Mouse (Mus musculus) limb, embryonic 11.5 days (tissue): Measurements from ENCODE around the gene Klk11. TPM values are rescaled to one million over a fixed set of nuclear protein-coding genes. Genes with fewer than 3 reads are reported as not detected.

Experiments
- ATAC-seq: fragments of 200-750 bp; cut with Nextera tagmentation; 2 replicates; pipeline ENCODE4 v1.8.0; 2017; ENCODE audit warnings: low read depth; ENCODE audit not compliant: insufficient number of reproducible peaks, low FRiP score, low TSS enrichment
- DNase-seq: peaks from one replicate; pipeline ENCODE4 v3.0.0-alpha.2; 2015; ENCODE audit warnings: low spot score
- H3K27ac ChIP-seq: fragments of 300-500 bp; sonication (generic); replicated peaks from 2 replicates; pipeline ENCODE4 v1.5.1; 2014; ENCODE audit warnings: low read depth, mild to moderate bottlenecking, low read length
- H3K27me3 ChIP-seq: fragments of 300-500 bp; sonication (generic); 2 replicates; pipeline ENCODE4 v1.6.1; 2014; ENCODE audit warnings: mild to moderate bottlenecking, low read length, mixed read lengths; ENCODE audit not compliant: control insufficient read depth, insufficient read depth
- H3K36me3 ChIP-seq: fragments of 300-500 bp; sonication (generic); 2 replicates; pipeline ENCODE4 v1.6.1; 2014; ENCODE audit warnings: mild to moderate bottlenecking, low read length, moderate library complexity, mixed read lengths; ENCODE audit not compliant: control insufficient read depth, insufficient read depth
- H3K4me1 ChIP-seq: fragments of 300-500 bp; sonication (generic); 2 replicates; pipeline ENCODE4 v1.6.1; 2014; ENCODE audit warnings: low read length, mixed read lengths; ENCODE audit not compliant: control insufficient read depth, insufficient read depth
- H3K4me2 ChIP-seq: fragments of 300-500 bp; sonication (generic); 2 replicates; pipeline ENCODE4 v1.6.1; 2014; ENCODE audit warnings: low read depth, mild to moderate bottlenecking, moderate library complexity; ENCODE audit not compliant: severe bottlenecking
- H3K4me3 ChIP-seq: fragments of 300-500 bp; sonication (generic); 2 replicates; pipeline ENCODE4 v1.5.1; 2014; ENCODE audit warnings: low read depth, low read length
- H3K9ac ChIP-seq: fragments of 300-500 bp; sonication (generic); 2 replicates; pipeline ENCODE4 v1.6.1; 2014; ENCODE audit warnings: mild to moderate bottlenecking, low read length
- H3K9me3 ChIP-seq: fragments of 300-500 bp; sonication (generic); 2 replicates; pipeline ENCODE4 v1.6.1; 2016; ENCODE audit warnings: low read length; ENCODE audit not compliant: control insufficient read depth
- WGBS: fragments of 180-500 bp; shearing (Covaris S2); extraction: QIAGEN DNeasy Blood & Tissue Kit; methylation state at CpG from one replicate; pipeline ENCODE4 v1.1.7; 2014; 5-methylcytosine and 5-hydroxymethylcytosine counted together
- polyA plus RNA-seq: library from polyadenylated mRNA; unstranded; fragments of >200 nt; fragmentation: Nextera tagmentation; extraction: Ambion mirVana; gene quantifications from 2 replicates; pipeline ENCODE4 v1.2.1, GENCODE M21; 2014

Klk11 gene
- polyA plus RNA-seq, 1 experiment from 2014 or later: not detected

- H3K4me3 ChIP-seq: no peak overlapping the region
- no peak overlapping the region for H3K27ac ChIP-seq
- no peak overlapping the region for H3K9ac ChIP-seq
- 70% methylated on average over 7 of the region's 7 CpGs for WGBS
- H3K27me3 ChIP-seq: peaks cover 16% of the 10 kb centered on the region
- no peaks in the 10 kb centered on the region for H3K4me1 ChIP-seq
- DNase-seq: no peak
- H3K9me3 ChIP-seq: no peaks in the 10 kb centered on the region
- no peak for ATAC-seq
- no peak overlapping the region for H3K4me2 ChIP-seq
- no peaks in the 10 kb centered on the region for H3K36me3 ChIP-seq
Observed at GRCm38 (mm10) chr7:43799876-43800275, 25.5 kb downstream of the Klk11 start.

GRCm38 (mm10) chr7:43810994-43811393 lies 36.6 kb downstream of the Klk11 start, which contains the start of gene Klk7:
Gene Klk7, plus strand, starts transcription at chr7:43811294.
- Histone ChIP-seq H3K9me3 (no peaks in the 10 kb centered on the region), H3K36me3 (no peaks in the 10 kb centered on the region), H3K27me3 (no peaks in the 10 kb centered on the region), H3K4me2 (no peak within 1 kb of the TSS), H3K4me1 (no peaks in the 10 kb centered on the region), H3K9ac (no peak within 1 kb of the TSS), H3K4me3 (no peak within 1 kb of the TSS), H3K27ac (no peak within 1 kb of the TSS)
- WGBS: 35% methylated on average over 5 of the region's 5 CpGs
- no peak for ATAC-seq
- no peak for DNase-seq

- Histone ChIP-seq H3K27ac (no peak overlapping the region), H3K4me2 (no peak overlapping the region), H3K27me3 (no peaks in the 10 kb centered on the region), H3K9me3 (no peaks in the 10 kb centered on the region), H3K9ac (no peak overlapping the region), H3K4me1 (no peaks in the 10 kb centered on the region), H3K4me3 (no peak overlapping the region), H3K36me3 (no peaks in the 10 kb centered on the region)
- WGBS: 83% methylated on average over 7 of the region's 7 CpGs
- DNase-seq (no peak), ATAC-seq (no peak)
Observed at GRCm38 (mm10) chr7:43815211-43815610, 40.8 kb downstream of the Klk11 start.

- H3K9ac ChIP-seq: no peak overlapping the region
- ATAC-seq (no peak), DNase-seq (no peak)
- H3K27ac ChIP-seq: no peak overlapping the region
- H3K4me1 ChIP-seq: no peaks in the 10 kb centered on the region
- no peaks in the 10 kb centered on the region for H3K9me3 ChIP-seq
- no peak overlapping the region for H3K4me2 ChIP-seq
- no peak overlapping the region for H3K4me3 ChIP-seq
- no peaks in the 10 kb centered on the region for H3K36me3 ChIP-seq
- H3K27me3 ChIP-seq: no peaks in the 10 kb centered on the region
Observed at GRCm38 (mm10) chr7:43816746-43817145, 42.3 kb downstream of the Klk11 start.

GRCm38 (mm10) chr7:43821581-43821980 lies 47.2 kb downstream of the Klk11 start:
- H3K27me3 ChIP-seq: no peaks in the 10 kb centered on the region
- no peak for ATAC-seq
- 89% methylated on average over 7 of the region's 7 CpGs for WGBS

GRCm38 (mm10) chr7:43824199-43824598 lies 49.8 kb downstream of the Klk11 start, which contains the start of gene Klk6:
Gene Klk6, plus strand, starts transcription at chr7:43824499.
- DNase-seq (no peak), ATAC-seq (no peak)
- Histone ChIP-seq H3K4me2 (no peak within 1 kb of the TSS), H3K27ac (no peak within 1 kb of the TSS), H3K9ac (no peak within 1 kb of the TSS), H3K27me3 (no peaks in the 10 kb centered on the region), H3K4me3 (no peak within 1 kb of the TSS), H3K9me3 (no peaks in the 10 kb centered on the region), H3K4me1 (no peaks in the 10 kb centered on the region), H3K36me3 (no peaks in the 10 kb centered on the region)
- WGBS: 89% methylated on average over 10 of the region's 10 CpGs

More at GRCm38 (mm10) chr7:43821581-43821980, 47.2 kb downstream of the Klk11 start:
- no peaks in the 10 kb centered on the region for H3K4me1 ChIP-seq
- H3K4me2 ChIP-seq: no peak overlapping the region
- H3K27ac ChIP-seq: no peak overlapping the region
- H3K9me3 ChIP-seq: no peaks in the 10 kb centered on the region
- no peak for DNase-seq
- no peak overlapping the region for H3K9ac ChIP-seq
- H3K4me3 ChIP-seq: no peak overlapping the region
- H3K36me3 ChIP-seq: no peaks in the 10 kb centered on the region

GRCm38 (mm10) chr7:43826056-43826455 lies 51.7 kb downstream of the Klk11 start:
- Histone ChIP-seq H3K36me3 (no peaks in the 10 kb centered on the region), H3K4me2 (no peak overlapping the region), H3K4me3 (no peak overlapping the region), H3K9ac (no peak overlapping the region), H3K27me3 (no peaks in the 10 kb centered on the region), H3K4me1 (no peaks in the 10 kb centered on the region), H3K9me3 (no peaks in the 10 kb centered on the region), H3K27ac (no peak overlapping the region)
- ATAC-seq: no peak
- no peak for DNase-seq
- WGBS: 80% methylated on average over 5 of the region's 5 CpGs

- no peak overlapping the region for H3K27ac ChIP-seq
- no peaks in the 10 kb centered on the region for H3K4me1 ChIP-seq
- H3K4me2 ChIP-seq: no peak overlapping the region
- DNase-seq: no peak
- no peaks in the 10 kb centered on the region for H3K27me3 ChIP-seq
- ATAC-seq: no peak
- no peaks in the 10 kb centered on the region for H3K36me3 ChIP-seq
- no peaks in the 10 kb centered on the region for H3K9me3 ChIP-seq
- H3K9ac ChIP-seq: no peak overlapping the region
- H3K4me3 ChIP-seq: no peak overlapping the region
- 80% methylated on average over 4 of the region's 4 CpGs for WGBS
Observed at GRCm38 (mm10) chr7:43827706-43828105, 53.3 kb downstream of the Klk11 start.
